Mouse (Mus musculus): ENCODE results near the gene Mtmr10. TPM values are rescaled to one million over a fixed set of nuclear protein-coding genes. Genes with fewer than 3 reads are reported as not detected.

Mtmr10 gene
- polyA plus RNA-seq, 1 experiment from 2014 or later: 10.9 TPM

Small RNAs within 50 kb of the gene (microRNA-seq; reads per million reads assigned to microRNA genes)
- gene Mir6416: not detected

Other genes starting within 250 kb of the Mtmr10 start
- gene Trpm1, start 133.8 kb upstream of the Mtmr10 start, polyA plus RNA-seq (2015; fragmentation: Nextera tagmentation; extraction: Ambion mirVana): 0.47 and 0.49 TPM in 2 replicates
- 9.0 TPM in 2 replicates for gene Fan1, start 86.4 kb downstream of the Mtmr10 start, polyA plus RNA-seq (2015; fragmentation: Nextera tagmentation; extraction: Ambion mirVana)
- 31.1 and 34.3 TPM in 2 replicates for gene Mphosph10, start 104.6 kb downstream of the Mtmr10 start, polyA plus RNA-seq (2015; fragmentation: Nextera tagmentation; extraction: Ambion mirVana)
- gene Mcee, start 105.0 kb downstream of the Mtmr10 start, polyA plus RNA-seq (2015; fragmentation: Nextera tagmentation; extraction: Ambion mirVana): 34.3 and 36.1 TPM in 2 replicates
- 157 and 161 TPM in 2 replicates for gene Apba2, start 214.1 kb downstream of the Mtmr10 start, polyA plus RNA-seq (2015; fragmentation: Nextera tagmentation; extraction: Ambion mirVana)

Data from midbrain, embryonic 13.5 days (tissue).